Comparison of ENCODE assay signal across 11 mouse cellular contexts in the genomic region with DNA sequence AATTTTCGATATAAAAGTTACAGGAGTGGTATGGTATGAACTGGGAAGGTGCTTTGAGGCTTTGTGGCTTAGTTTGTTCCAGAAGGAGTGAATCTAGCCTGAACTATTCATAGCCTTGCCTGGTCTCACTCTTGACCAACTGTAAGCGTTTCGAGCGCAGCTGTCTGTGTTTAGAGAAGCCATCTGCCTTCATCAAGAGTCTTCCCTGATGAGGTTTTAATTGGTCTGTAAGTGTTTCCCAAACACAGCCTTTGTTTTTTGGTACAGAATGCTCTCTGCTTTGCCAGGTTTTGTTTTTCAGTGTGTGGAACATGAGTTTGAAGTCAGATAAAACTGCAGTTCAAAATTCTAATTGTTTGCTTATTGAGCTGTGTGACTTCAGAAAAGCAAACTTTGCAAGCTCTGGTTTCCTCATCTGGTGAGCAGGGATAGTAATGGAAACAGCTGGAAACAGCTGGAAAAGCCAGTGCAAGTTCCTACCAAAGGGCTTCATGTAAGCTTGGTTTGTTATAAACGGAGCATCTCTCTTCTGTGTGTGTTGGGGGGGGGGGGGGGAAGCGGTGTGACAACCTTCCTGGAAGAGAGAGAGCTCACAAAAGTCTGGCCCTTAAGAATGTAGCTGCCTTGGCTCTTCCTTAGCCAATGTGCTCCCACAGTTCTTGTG.
A peak's percentile ranks its signal among the peaks of the same experiment; 100 is the strongest.
DNase-seq lines count a peak whose midpoint lies in the region; ATAC-seq and TF ChIP-seq lines count a peak whose summit lies in the region.
"Had no signal": no experiment of that assay in that cellular context is flagged by ENCODE, and none has a peak within 500 bp of the region (broad histone marks: within the 10 kb centered on the region; RNA-seq: fewer than 3 reads in every experiment).

No protein-coding gene starts in this region.

- H3K4me1 ChIP-seq in hindbrain, embryonic 14.5 days (replicated peaks; ENCODE audit: control insufficient read depth, insufficient read depth, low read length), result 0 out of 2 replicates have a peak, but pooled peaks cover 8% of the 10 kb centered on the region
- H3K4me1 ChIP-seq in hindbrain, embryonic 11.5 days (replicated peaks; ENCODE audit: control insufficient read depth, insufficient read depth, low read length), result no peaks in the 10 kb centered on the region
- H3K4me1 ChIP-seq in embryonic facial prominence, embryonic 15.5 days, result peaks cover 13% of the 10 kb centered on the region; the same call in 1 of the 2 replicates
- peaks cover 3% of the 10 kb centered on the region for H3K4me1 ChIP-seq in cerebellum, adult 2 months (ENCODE audit: control insufficient read depth, insufficient read depth, low read length)

- no peak overlapping the region for H3K4me2 ChIP-seq in hindbrain, embryonic 14.5 days (replicated peaks)
- H3K4me2 ChIP-seq in hindbrain, embryonic 11.5 days (replicated peaks; ENCODE audit: low read depth, low read length), result no peak overlapping the region
- no peak overlapping the region for H3K4me2 ChIP-seq in embryonic facial prominence, embryonic 15.5 days (replicated peaks)

- no peaks in the 10 kb centered on the region for H3K36me3 ChIP-seq in hindbrain, embryonic 14.5 days (replicated peaks; ENCODE audit: control insufficient read depth, insufficient read depth)
- no peaks in the 10 kb centered on the region for H3K36me3 ChIP-seq in hindbrain, embryonic 11.5 days (ENCODE audit: control insufficient read depth, insufficient read depth, low read length)
- no peaks in the 10 kb centered on the region for H3K36me3 ChIP-seq in embryonic facial prominence, embryonic 15.5 days

- no peaks in the 10 kb centered on the region for H3K9me3 ChIP-seq in hindbrain, embryonic 14.5 days (ENCODE audit: control insufficient read depth, low read length)
- no peaks in the 10 kb centered on the region for H3K9me3 ChIP-seq in hindbrain, embryonic 11.5 days (ENCODE audit: control insufficient read depth, low read length)
- H3K9me3 ChIP-seq in embryonic facial prominence, embryonic 15.5 days (replicated peaks), result no peaks in the 10 kb centered on the region

- no peak overlapping the region for H3K27ac ChIP-seq in hindbrain, embryonic 14.5 days
- H3K27ac ChIP-seq in hindbrain, embryonic 11.5 days (ENCODE audit: low read depth, low read length), result no peak overlapping the region
- peak overlapping the region; percentile 60 for H3K27ac ChIP-seq in embryonic facial prominence, embryonic 15.5 days (replicated peaks)
- no peak overlapping the region for H3K27ac ChIP-seq in cerebellum, adult 2 months (ENCODE audit: insufficient read depth, low read length)
- H3K27ac ChIP-seq: macrophage had no signal

- H3K9ac ChIP-seq in hindbrain, embryonic 14.5 days, result no peak overlapping the region
- no peak overlapping the region for H3K9ac ChIP-seq in hindbrain, embryonic 11.5 days (ENCODE audit: low read depth, low read length)
- no peak overlapping the region for H3K9ac ChIP-seq in embryonic facial prominence, embryonic 15.5 days

- no peak for TF ChIP-seq POLR2A in cerebellum, adult 2 months (IDR thresholded peaks at IDR 0.05; ENCODE audit: borderline replicate concordance, insufficient read depth, low read length)

- H3K4me3 ChIP-seq in hindbrain, embryonic 14.5 days (replicated peaks; ENCODE audit: low read length), result no peak overlapping the region
- H3K4me3 ChIP-seq in hindbrain, embryonic 11.5 days (ENCODE audit: low read depth, low read length), result no peak overlapping the region
- H3K4me3 ChIP-seq in embryonic facial prominence, embryonic 15.5 days (replicated peaks), result no peak overlapping the region
- H3K4me3 ChIP-seq in cerebellum, adult 2 months (replicated peaks; ENCODE audit: insufficient read depth, low read depth, low read length), result no peak overlapping the region
- H3K4me3 ChIP-seq: erythroblast, embryonic 14.5 days had no signal

- WGBS in hindbrain, embryonic 14.5 days, result 72% methylated on average over 6 of the region's 6 CpGs
- 62% methylated on average over 6 of the region's 6 CpGs for WGBS in hindbrain, embryonic 11.5 days
- WGBS in embryonic facial prominence, embryonic 15.5 days, result 47% methylated on average over 6 of the region's 6 CpGs
- 40% methylated on average over 6 of the region's 6 CpGs for WGBS in cerebellum, adult 2 months

- peak; percentile 29 for DNase-seq in hindbrain, embryonic 14.5 days (ENCODE audit: low spot score)
- DNase-seq in hindbrain, embryonic 11.5 days (ENCODE audit: low spot score), result no peak
- DNase-seq in layer of hippocampus, adult 11-12 months (ENCODE audit: low spot score), result peak; percentile 60
- peak; percentile 60 for DNase-seq in lung, postnatal 36 days
- DNase-seq in urinary bladder, postnatal 10 days (ENCODE audit: low spot score), result no peak
- DNase-seq in cerebellum, adult 2 months, result no peak
- DNase-seq: kidney, adult 8-10 months; thymus, postnatal 25 days had no signal

- no peak for TF ChIP-seq CTCF in cerebellum, adult 2 months (IDR thresholded peaks at IDR 0.05; ENCODE audit: borderline replicate concordance, insufficient read depth, low read depth, low read length)

- ATAC-seq in hindbrain, embryonic 14.5 days (ENCODE audit: low FRiP score), result no peak
- no peak for ATAC-seq in hindbrain, embryonic 11.5 days (ENCODE audit: low FRiP score)
- ATAC-seq in embryonic facial prominence, embryonic 15.5 days (ENCODE audit: insufficient number of reproducible peaks, low FRiP score, low TSS enrichment, low read depth), result peak; percentile 47; the same call in 1 of the 2 replicates

- H3K27me3 ChIP-seq in hindbrain, embryonic 14.5 days (ENCODE audit: control insufficient read depth, insufficient read depth, low read length), result no peaks in the 10 kb centered on the region
- no peaks in the 10 kb centered on the region for H3K27me3 ChIP-seq in hindbrain, embryonic 11.5 days (ENCODE audit: control insufficient read depth, insufficient read depth, low read length)
- no peaks in the 10 kb centered on the region for H3K27me3 ChIP-seq in embryonic facial prominence, embryonic 15.5 days
- H3K27me3 ChIP-seq in cerebellum, adult 2 months (ENCODE audit: control insufficient read depth, insufficient read depth, low read length), result no peaks in the 10 kb centered on the region

Comparison
In these comparisons a context has a peak if more than half of its experiments do, and no peak if none do; other contexts are left out.
1. DNase-seq: peak in hindbrain, embryonic 14.5 days (single experiment), layer of hippocampus, adult 11-12 months (single experiment) and lung, postnatal 36 days (single experiment); none in hindbrain, embryonic 11.5 days (single experiment), urinary bladder, postnatal 10 days (single experiment) and cerebellum, adult 2 months (0 of 2).